Mouse (Mus musculus) embryonic facial prominence, embryonic 12.5 days (tissue): ENCODE data around the gene Mxra7. TPM values are rescaled to one million over a fixed set of nuclear protein-coding genes. Genes with fewer than 3 reads are reported as not detected.
"Not testable (repeated sequence)": the region's sequence is repeated elsewhere in the genome, so short reads cannot be mapped to it uniquely, and the experiment has no call there.

ENCODE experiments used
- ATAC-seq: fragments of 200-750 bp; cut with Nextera tagmentation; 2 replicates; pipeline ENCODE4 v1.8.0; 2017; ENCODE audit not compliant: insufficient number of reproducible peaks, insufficient read depth, low FRiP score, low TSS enrichment
- H3K27ac ChIP-seq: fragments of 300-500 bp; sonication (generic); 2 replicates; pipeline ENCODE4 v1.5.1; 2016; ENCODE audit warnings: mild to moderate bottlenecking
- H3K27me3 ChIP-seq: fragments of 300-500 bp; sonication (generic); 2 replicates; pipeline ENCODE4 v1.6.1; 2016; ENCODE audit warnings: mild to moderate bottlenecking, moderate library complexity
- H3K36me3 ChIP-seq: fragments of 300-500 bp; sonication (generic); 2 replicates; pipeline ENCODE4 v1.6.1; 2016; ENCODE audit warnings: mild to moderate bottlenecking
- H3K4me1 ChIP-seq: fragments of 300-500 bp; sonication (generic); 2 replicates; pipeline ENCODE4 v1.6.1; 2016
- H3K4me2 ChIP-seq: fragments of 300-500 bp; sonication (generic); replicated peaks from 2 replicates; pipeline ENCODE4 v1.6.1; 2016; ENCODE audit warnings: mild to moderate bottlenecking, moderate library complexity
- H3K4me3 ChIP-seq: fragments of 300-500 bp; sonication (generic); 2 replicates; pipeline ENCODE4 v1.5.1; 2016; ENCODE audit warnings: mild to moderate bottlenecking
- H3K9ac ChIP-seq: fragments of 300-500 bp; sonication (generic); 2 replicates; pipeline ENCODE4 v1.6.1; 2016; ENCODE audit warnings: mild to moderate bottlenecking, moderate library complexity
- H3K9me3 ChIP-seq: fragments of 300-500 bp; sonication (generic); 2 replicates; pipeline ENCODE4 v1.6.1; 2016; ENCODE audit warnings: mild to moderate bottlenecking, moderate library complexity
- WGBS: fragments of 180-500 bp; shearing (Covaris S2); methylation state at CpG from one replicate; pipeline ENCODE4 v1.1.7; 2016; 5-methylcytosine and 5-hydroxymethylcytosine counted together
- polyA plus RNA-seq: library from polyadenylated mRNA; unstranded; fragments of >200 nt; fragmentation: Nextera tagmentation; extraction: Ambion mirVana; gene quantifications from 2 replicates; pipeline ENCODE4 v1.2.1, GENCODE M21; 2016

Gene Mxra7
- polyA plus RNA-seq, 1 experiment from 2014 or later = 34.1 TPM

- peak within 1 kb of the TSS; percentile 96 for H3K4me3 ChIP-seq
- H3K9me3 ChIP-seq = no peaks in the 10 kb centered on the region
- peak within 1 kb of the TSS; percentile 99 for H3K27ac ChIP-seq
- no peaks in the 10 kb centered on the region for H3K27me3 ChIP-seq
- peaks cover 24% of the 10 kb centered on the region for H3K36me3 ChIP-seq
- WGBS = under 1% methylated on average over 65 of the region's 74 CpGs
- peak; percentile 85 for ATAC-seq
- peaks cover 20% of the 10 kb centered on the region for H3K4me1 ChIP-seq
- H3K9ac ChIP-seq = peak within 1 kb of the TSS; percentile 98
- H3K4me2 ChIP-seq = peak within 1 kb of the TSS; percentile 82
Observed at GRCm38 (mm10) chr11:116852891-116853511, 25.2 kb upstream of the Mxra7 start, which contains the start of gene Srsf2. TSS of gene Srsf2 (minus strand) at chr11:116853094.

GRCm38 (mm10) chr11:116852291-116852890 lies 24.5 kb upstream of the Mxra7 start, which contains the start of gene Mfsd11:
TSS of gene Mfsd11 (plus strand) at chr11:116852440.
- Histone ChIP-seq H3K4me2 (peak within 1 kb of the TSS; percentile 82), H3K36me3 (peaks cover 30% of the 10 kb centered on the region), H3K9ac (peak within 1 kb of the TSS; percentile 98), H3K9me3 (no peaks in the 10 kb centered on the region), H3K27me3 (no peaks in the 10 kb centered on the region), H3K27ac (peak within 1 kb of the TSS; percentile 99), H3K4me3 (peak within 1 kb of the TSS; percentile 96), H3K4me1 (peaks cover 20% of the 10 kb centered on the region)
- under 1% methylated on average over 77 of the region's 91 CpGs for WGBS
- ATAC-seq = peak; percentile 61

DNA sequence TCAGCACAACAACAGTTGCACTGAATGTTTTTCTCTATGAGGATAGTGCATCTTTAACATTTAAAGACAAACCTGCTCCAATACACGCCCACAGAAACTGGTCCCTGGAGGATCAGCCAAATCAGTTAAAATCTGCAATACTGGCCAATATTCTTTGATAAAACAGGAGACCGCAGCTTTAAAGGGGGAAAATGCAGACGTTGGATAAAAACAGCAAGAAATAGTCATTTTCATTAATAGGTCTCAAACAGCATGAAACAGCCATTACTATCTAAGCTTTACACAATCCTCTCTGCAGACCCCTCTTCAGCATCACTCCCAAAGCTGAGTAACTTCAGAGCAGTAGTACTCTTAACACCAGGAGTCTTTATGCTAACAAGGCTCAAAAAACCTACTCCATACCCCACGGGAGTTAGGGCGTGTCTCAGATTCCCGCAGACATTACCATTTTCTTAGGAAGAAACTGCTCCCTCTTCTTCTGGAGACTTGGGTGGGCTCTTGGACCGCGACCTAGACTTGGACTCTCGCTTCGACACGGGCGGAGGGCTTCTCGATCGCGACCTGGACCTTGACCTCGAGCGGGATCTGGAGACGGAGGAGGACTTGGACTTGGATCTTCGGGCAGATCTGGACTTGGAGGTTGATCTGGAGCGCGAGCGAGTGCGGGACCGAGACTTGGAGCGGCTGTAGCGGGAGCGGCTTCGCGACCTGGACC lies 23.9 kb upstream of the Mxra7 start:
- Histone ChIP-seq H3K9me3 (no peaks in the 10 kb centered on the region), H3K27ac (peak overlapping the region; percentile 99), H3K4me1 (peaks cover 20% of the 10 kb centered on the region), H3K27me3 (no peaks in the 10 kb centered on the region), H3K4me3 (peak overlapping the region; percentile 96), H3K36me3 (peaks cover 32% of the 10 kb centered on the region), H3K9ac (peak overlapping the region; percentile 98), H3K4me2 (peak overlapping the region; percentile 82)
- ATAC-seq = no peak
- under 1% methylated on average over 29 of the region's 29 CpGs for WGBS

- Histone ChIP-seq H3K4me1 (peaks cover 20% of the 10 kb centered on the region), H3K36me3 (peaks cover 32% of the 10 kb centered on the region), H3K9me3 (no peaks in the 10 kb centered on the region), H3K9ac (peak overlapping the region; percentile 98), H3K27ac (no peak overlapping the region), H3K4me2 (peak overlapping the region; percentile 82), H3K4me3 (peak overlapping the region; percentile 96), H3K27me3 (no peaks in the 10 kb centered on the region)
- ATAC-seq = no peak
- WGBS = 38% methylated on average over 6 of the region's 6 CpGs
Observed at GRCm38 (mm10) chr11:116850833-116851477, 23.1 kb upstream of the Mxra7 start.

DNA sequence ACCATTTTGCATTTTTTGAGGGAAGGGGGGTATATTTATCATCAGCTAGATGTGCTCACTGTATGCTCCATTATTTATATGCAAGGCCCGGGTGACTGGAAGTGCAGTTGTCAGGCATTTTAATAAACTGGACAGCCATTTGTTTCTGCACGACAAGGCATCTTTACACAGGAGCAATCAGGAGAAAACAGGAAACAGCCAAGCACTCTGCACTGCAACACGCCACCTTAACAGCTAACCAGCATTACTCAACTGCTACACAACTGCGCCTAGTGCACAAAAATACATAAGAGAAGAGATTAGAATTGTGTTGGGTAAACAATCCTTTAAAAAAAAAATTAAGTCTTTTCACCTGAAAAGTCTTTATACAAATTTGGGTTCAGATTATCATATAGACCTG lies 22.2 kb upstream of the Mxra7 start:
- H3K4me2 ChIP-seq = peak overlapping the region; percentile 82
- H3K4me3 ChIP-seq = 0 out of 2 replicates have a peak overlapping the region, but pooled peaks have one; percentile 96
- H3K36me3 ChIP-seq = peaks cover 32% of the 10 kb centered on the region
- H3K27ac ChIP-seq = no peak overlapping the region
- WGBS = 63% methylated on average over 4 of the region's 4 CpGs
- H3K27me3 ChIP-seq = no peaks in the 10 kb centered on the region
- ATAC-seq = no peak
- no peaks in the 10 kb centered on the region for H3K9me3 ChIP-seq
- H3K9ac ChIP-seq = no peak overlapping the region
- peaks cover 19% of the 10 kb centered on the region for H3K4me1 ChIP-seq

DNA sequence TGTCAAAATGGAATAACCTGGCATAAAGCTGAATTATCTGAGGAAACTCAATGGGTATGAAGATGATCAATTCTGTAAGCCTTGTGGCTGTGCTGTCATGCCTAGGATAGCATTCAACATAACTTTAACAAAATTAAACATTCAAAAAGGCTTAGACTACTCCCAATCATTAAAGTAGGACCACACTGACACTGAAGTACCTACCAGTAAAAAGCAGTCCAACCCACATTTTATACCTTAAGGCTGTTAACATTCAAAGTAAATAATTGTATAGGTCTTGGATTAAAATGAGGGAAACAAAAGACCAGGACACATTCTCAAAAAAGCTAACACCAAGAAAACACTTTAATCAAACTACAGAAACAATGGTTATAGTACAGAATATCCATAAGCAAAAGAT lies 21.7 kb upstream of the Mxra7 start:
- Histone ChIP-seq H3K27me3 (no peaks in the 10 kb centered on the region), H3K4me3 (no peak overlapping the region), H3K9me3 (no peaks in the 10 kb centered on the region), H3K4me1 (peaks cover 15% of the 10 kb centered on the region), H3K36me3 (peaks cover 32% of the 10 kb centered on the region), H3K9ac (no peak overlapping the region), H3K27ac (no peak overlapping the region), H3K4me2 (no peak overlapping the region)
- ATAC-seq = no peak

GRCm38 (mm10) chr11:116848877-116849178 lies 21.0 kb upstream of the Mxra7 start:
- not testable (repeated sequence) for H3K9me3 ChIP-seq, H3K27me3 ChIP-seq, ATAC-seq, H3K27ac ChIP-seq, H3K9ac ChIP-seq, H3K4me3 ChIP-seq, H3K4me2 ChIP-seq
- Histone ChIP-seq H3K36me3 (peaks cover 32% of the 10 kb centered on the region), H3K4me1 (peaks cover 17% of the 10 kb centered on the region)
- 85% methylated on average over 2 of the region's 2 CpGs for WGBS

DNA sequence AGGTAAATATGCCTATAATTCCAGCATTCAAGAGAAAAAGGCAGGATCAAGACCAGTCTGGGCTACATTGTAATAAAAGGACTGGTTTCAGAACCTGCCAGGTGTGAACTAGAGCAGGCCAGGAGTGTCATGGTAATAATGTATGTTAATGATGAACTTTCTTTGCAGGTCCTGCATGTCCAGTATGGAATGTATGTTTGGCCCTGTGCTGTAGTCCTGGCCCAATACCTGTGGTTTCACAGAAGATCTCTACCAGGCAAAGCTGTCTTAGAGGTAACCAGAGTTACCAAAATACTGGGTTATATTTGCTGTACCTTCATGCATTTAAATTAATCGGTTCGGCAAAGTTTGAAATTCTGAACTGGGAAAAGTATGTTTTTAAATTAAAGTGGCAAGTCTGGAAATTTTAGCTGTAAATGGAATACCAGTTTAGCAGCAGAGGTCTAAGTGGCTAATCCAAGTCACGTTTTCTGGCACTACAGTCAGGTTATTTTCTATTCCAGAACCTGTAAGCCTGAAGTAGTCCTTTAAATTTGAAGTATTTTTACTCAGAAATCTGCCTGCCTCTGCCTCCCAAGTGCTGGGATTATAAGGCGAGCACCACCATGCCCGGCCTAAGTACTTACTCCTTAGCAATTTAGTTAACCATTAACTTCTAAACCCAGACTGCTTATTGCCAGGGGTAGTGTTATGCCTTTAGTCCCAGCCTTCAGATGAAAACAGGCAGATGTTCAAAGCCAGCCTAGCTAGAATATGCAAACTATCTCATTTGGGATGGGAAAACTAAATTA lies 20.4 kb upstream of the Mxra7 start:
- Histone ChIP-seq H3K9ac (no peak overlapping the region), H3K9me3 (no peaks in the 10 kb centered on the region), H3K36me3 (peaks cover 32% of the 10 kb centered on the region), H3K27me3 (no peaks in the 10 kb centered on the region), H3K4me3 (no peak overlapping the region), H3K4me1 (peaks cover 17% of the 10 kb centered on the region), H3K27ac (0 out of 2 replicates have a peak overlapping the region, but pooled peaks have one; percentile 46), H3K4me2 (no peak overlapping the region)
- ATAC-seq = no peak
- WGBS = 81% methylated on average over 5 of the region's 5 CpGs

DNA sequence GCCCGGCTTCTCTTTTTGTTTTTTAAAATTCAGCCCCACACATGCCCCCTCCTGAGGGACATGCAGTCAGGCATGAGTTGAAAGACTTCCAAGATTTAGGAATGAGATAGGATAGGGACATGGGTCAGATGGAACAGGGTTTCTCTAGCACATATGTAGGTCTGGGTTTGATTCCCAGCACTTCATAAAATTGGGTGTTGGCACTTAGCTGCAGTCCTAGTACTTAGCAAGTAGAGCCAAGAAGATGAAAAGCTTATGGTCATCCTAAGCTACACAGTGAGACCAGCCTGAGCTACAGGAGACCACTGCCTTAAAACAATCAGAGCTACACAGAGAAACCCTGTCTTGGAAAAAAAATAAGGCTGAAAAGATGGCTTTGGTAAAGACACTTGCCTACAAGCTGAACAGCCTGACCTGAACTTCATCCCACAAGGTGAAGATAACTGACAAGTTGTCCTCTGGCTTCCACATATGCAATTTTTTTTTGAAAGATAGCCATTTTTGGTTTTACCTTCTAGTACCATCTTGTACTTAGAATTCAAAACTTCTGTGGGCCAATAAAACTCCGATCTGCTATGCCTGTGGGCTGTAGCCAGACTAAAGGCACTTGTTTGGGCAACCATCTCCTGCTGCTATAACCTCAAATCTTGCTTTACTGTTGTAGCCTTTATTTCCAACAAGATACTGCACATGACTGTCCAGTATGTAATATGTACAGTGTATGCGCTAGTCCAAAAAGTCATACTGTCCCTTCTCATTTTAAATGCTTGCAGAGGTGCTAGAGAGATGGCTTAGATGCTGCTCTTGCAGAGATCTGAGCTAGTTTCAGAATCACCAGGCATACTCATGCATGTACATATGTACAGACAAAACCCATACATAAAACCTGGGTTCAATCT lies 19.6 kb upstream of the Mxra7 start:
- H3K4me1 ChIP-seq = peaks cover 17% of the 10 kb centered on the region
- no peak overlapping the region for H3K9ac ChIP-seq
- 92% methylated on average over 3 of the region's 3 CpGs for WGBS
- H3K36me3 ChIP-seq = peaks cover 32% of the 10 kb centered on the region
- ATAC-seq = no peak
- no peak overlapping the region for H3K4me3 ChIP-seq
- H3K4me2 ChIP-seq = no peak overlapping the region
- H3K27me3 ChIP-seq = no peaks in the 10 kb centered on the region
- H3K9me3 ChIP-seq = no peaks in the 10 kb centered on the region
- H3K27ac ChIP-seq = peak overlapping the region; percentile 46; the same call in 1 of the 2 replicates

GRCm38 (mm10) chr11:116846593-116847181 lies 18.8 kb upstream of the Mxra7 start:
- no peak overlapping the region for H3K9ac ChIP-seq
- peaks cover 20% of the 10 kb centered on the region for H3K4me1 ChIP-seq
- no peak overlapping the region for H3K4me3 ChIP-seq
- H3K27me3 ChIP-seq = no peaks in the 10 kb centered on the region
- no peak overlapping the region for H3K4me2 ChIP-seq
- peaks cover 32% of the 10 kb centered on the region for H3K36me3 ChIP-seq
- no peaks in the 10 kb centered on the region for H3K9me3 ChIP-seq
- WGBS = 74% methylated on average over 4 of the region's 4 CpGs
- no peak overlapping the region for H3K27ac ChIP-seq
- no peak for ATAC-seq
